Mouse (Mus musculus): Measurements from ENCODE around the gene Csnk1e.

Gene Csnk1e

GRCm38 (mm10) chr15:79442961-79443518 lies 12.3 kb downstream of the Csnk1e start:
- DNase-seq: no peak

DNA sequence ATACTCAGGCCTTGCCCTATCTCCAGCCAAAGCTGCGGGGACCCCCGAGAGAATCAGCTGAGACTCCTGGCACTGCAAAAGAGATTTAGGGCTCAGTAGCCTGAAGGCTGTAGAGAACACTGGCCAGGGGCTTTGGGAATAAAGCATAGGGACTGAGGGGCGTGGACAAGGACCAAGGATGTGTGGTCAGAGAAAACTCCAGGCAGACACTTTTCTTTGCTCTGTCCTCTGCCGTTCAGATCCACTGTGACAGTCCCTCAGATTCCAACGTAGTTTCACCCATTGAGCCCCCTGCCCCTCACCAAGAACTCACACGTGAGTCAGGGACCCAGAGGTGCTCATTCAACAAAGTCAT lies 13.1 kb downstream of the Csnk1e start:
- no peak for DNase-seq

GRCm38 (mm10) chr15:79441331-79442256 lies 13.8 kb downstream of the Csnk1e start:
- DNase-seq: peak; percentile 84

DNA sequence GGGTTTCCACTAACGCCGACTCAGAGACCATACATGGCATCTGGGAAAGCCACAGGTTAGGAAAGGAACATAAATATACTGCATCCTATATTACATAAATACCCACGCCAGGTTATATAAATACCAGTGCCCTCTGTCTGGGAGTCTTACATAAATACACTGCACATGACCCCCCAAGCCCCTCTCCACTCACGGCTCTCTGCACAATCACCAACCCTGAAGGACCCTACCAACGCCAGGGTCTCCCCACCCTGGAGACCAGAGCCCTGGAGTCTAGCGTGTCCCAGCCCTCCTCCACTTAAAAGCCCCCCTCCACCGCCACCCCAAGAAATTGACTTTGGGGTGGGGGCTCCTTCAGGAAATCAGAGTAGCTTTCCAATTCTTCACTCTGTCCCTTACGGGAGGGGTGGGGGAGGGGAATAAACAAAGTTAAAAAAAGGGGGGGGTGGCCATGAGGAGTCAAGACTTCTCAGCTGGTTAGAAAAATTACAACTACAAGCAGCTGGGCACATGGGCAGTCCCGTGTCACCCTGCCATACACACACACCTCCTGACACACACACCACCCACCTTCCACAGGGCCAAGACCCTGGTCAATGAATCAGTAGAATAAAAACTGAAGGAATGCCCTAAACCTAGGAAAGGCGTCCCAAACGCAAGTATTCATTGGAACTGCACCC lies 14.6 kb downstream of the Csnk1e start:
- no peak for DNase-seq

DNA sequence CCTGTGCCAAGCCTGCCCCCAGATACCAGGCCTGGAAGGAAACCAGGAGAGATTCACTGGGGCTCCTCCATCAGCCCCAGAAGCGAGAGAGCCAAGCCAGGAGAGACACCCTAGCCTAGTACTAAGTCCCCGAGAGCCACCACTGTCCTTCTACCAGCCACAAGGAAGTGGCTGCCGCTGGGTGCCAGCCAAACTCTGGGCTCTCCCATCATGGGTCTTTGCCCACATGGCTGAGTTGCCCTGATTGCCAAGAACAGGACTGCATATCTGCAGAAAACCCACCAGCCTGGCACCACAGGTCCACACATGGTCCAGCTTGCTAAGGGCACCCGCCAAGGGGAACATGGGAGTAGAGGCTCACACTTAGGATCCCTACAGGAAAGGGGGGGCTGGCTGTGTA lies 15.1 kb downstream of the Csnk1e start:
- peak; percentile 19 for DNase-seq

DNA sequence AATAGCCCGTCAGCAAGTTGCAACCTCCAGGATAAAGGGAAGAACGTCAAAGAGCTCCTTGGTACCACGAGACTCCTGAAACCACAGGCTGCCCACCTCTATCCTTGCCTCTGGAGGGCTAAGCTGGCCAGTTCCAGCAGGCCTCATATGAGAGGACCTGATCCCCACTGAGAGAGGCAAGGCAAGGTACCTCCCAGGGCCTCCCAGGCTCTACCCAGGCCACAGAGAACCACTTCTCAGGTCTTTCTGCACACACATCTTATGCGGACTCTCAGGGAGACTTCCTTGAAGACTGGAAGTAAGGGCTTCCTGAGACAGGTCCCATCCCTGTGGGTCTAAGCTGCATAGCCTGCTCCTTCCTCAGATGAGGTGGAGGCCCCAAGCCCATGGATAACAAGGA lies 16.0 kb downstream of the Csnk1e start:
- DNase-seq: no peak

GRCm38 (mm10) chr15:79438816-79439215 lies 16.6 kb downstream of the Csnk1e start:
- DNase-seq: no peak

DNA sequence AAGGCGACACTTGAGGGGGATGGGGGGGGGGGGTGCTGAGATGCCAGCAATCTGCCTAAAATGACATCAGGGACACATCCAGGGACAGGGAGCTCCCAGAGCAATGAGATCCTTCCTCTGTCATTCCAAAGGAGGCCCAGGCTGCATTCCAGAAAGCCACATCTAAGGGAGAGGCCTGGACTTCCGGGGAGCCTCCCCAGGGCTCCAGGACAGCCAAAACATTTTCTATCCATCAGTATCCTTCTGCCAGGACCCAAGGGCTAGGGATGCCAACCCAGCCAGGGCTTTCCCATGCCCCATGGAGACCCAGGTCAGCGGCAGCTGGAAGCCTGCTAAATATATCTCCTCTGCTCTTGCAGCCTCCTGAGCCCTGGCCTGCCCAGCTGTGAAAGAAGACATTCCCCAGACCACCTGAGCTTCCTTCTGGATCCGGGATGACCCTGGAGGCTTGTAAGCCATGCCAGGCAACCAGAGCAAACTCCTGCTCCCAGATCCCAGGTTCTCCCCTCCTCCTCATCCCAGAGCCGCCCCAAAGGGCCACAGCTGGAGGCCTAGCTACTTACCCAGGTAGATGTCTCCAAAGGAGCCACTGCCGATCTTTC lies 17.1 kb downstream of the Csnk1e start:
- DNase-seq: no peak

- no peak for DNase-seq
These were observed 17.7 kb downstream of the Csnk1e start for GRCm38 (mm10) chr15:79437541-79438208.

DNA sequence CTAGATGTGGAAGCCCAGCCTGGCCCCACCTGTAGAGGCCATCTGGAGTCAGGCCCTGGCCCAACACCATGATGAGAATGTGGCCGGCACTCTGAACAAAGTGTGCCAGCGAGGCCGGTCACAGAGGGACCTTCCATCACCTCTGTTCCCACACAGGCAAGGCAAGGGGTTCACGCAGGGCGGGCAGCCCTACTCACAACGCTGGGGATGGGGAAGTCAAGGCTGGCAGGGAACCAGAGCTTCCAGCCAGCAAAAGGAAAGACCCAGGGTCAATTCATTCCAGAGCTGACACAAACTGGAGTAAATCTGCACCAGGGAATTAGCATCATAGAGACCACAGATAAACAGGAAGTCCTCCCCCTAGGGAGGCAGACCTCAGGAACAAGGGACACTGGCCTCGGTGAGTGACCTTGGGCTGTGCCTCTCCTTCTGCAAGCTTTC lies 18.9 kb downstream of the Csnk1e start:
- no peak for DNase-seq

DNA sequence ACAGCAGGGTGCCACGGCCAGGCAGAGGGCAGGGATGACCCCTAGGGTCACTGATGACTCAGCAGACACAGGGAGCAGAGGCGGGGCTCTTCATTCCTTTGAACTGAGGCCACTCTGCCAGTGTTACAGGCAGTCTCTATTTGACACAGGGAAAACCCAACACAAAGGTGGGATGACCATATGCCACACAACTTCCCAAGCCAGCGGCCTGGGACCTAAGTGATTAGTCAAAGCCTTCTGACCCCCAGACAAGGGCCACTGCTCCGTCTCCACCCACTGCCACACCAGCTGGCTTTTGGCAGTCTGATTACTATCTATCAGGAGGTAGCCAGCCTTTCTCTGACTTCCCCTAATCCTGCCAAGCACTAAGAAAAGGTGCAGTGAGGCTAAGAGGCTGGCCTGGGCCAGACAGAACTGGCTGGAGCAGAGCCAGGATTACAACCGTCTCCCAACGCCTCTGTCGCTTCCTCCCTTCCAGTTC lies 20.1 kb downstream of the Csnk1e start:
- DNase-seq: no peak

- peak; percentile 17 for DNase-seq
These were observed 22.5 kb downstream of the Csnk1e start for GRCm38 (mm10) chr15:79432892-79433291.

GRCm38 (mm10) chr15:79432328-79432727 lies 23.0 kb downstream of the Csnk1e start:
- no peak for DNase-seq

DNA sequence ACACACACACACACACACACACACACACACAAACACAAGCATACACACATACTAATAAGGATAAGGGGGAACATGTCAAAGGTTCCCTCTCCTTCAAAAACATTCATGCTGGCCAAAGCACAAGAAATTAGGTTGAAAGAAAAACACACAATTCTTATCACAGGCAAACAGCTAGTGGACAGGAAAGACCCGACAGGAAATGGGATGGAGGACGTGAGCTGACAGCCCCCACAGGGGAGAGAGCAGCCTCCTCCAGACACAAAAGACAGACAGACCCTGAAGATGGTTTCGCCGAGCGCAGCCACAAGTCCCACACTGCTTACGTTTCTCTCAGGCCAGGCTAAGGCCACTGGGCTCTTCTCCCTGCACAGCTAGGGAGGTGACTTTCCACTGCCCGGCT lies 23.4 kb downstream of the Csnk1e start:
- no peak for DNase-seq

DNA sequence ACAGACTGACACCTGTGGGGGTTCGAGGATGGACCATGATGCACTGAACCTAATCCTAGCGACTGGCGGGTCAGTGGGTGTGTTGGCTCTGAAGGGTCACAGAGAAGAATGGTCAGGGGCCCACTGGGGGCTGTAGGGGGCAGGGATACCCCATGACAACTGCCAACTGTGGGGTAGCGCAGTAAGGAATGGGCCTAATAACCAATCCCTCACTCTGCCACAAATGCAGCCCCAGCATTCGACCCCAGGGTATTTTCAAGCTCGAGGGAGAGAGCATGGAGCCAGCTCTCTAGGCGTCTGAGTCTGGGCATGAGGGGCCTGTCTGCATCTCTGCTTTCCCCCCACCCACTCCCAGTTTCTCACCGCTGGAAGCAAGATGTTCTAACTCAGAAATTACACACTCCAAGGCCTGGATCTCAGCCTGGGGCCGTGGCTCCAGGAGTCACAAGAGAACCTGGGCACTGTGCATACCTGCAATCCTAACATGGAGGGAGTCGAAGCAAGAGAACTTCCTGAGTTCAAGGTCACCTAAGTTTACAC lies 24.8 kb downstream of the Csnk1e start:
- DNase-seq: no peak

DNA sequence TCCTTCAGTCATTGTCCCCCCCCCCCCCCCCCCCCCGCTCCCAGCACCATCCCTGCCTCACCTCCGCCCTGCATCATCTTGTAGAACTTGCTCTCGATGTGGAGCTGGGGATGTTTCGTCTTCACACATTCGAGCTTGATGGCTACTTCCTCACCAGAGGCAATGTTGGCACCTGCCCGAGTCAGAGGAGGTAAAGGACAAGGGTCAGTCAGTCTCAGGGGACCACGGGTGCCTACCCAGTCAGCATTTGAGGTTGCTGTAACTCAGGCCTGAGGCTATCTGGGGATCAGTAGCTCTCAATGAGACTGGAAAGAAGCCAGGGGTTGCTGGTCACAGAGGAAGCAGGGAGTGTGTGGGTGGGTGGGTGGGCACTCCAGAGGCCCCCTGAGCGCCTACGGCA lies 25.4 kb downstream of the Csnk1e start:
- no peak for DNase-seq

DNA sequence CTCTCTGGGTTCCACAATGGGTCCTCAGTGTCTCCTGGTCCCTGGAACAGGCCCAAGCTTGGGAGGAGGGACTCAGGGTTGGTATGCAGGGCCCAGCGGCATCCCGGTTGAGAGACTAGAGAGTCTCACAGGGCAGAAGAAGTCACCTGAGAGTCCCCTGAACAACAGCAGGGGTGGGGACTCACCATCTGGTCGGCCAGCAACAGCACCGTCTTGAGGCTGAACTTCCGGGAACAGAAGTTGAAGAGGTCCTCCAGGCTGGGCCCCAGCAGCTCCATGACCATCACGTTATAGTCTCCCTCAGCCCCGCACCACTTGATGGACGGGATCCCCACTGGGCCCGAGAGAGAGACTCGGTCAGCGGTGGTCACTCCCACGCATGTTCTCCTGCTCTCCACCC lies 25.8 kb downstream of the Csnk1e start:
- no peak for DNase-seq

DNA sequence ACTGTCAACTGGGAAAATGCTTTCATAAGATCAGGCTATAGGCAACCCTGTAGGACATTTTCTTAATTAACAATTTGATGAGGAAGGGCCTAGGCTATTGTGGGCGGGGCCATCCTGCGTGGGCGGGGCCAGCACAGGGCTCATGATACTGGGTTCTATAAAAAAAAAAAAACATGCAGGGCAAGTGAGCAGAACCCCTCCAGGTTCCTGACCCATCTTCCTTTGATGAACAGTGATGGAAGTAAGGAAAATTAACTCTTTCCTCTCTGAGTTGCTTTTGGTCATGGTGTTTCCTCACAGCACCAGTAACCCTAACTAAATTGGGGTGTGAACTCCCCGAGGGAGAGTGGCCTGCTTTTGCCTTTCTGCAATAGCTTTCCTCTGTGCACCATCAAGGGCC lies 26.8 kb downstream of the Csnk1e start:
- no peak for DNase-seq

GRCm38 (mm10) chr15:79427516-79427915 lies 27.9 kb downstream of the Csnk1e start:
- no peak for DNase-seq

DNA sequence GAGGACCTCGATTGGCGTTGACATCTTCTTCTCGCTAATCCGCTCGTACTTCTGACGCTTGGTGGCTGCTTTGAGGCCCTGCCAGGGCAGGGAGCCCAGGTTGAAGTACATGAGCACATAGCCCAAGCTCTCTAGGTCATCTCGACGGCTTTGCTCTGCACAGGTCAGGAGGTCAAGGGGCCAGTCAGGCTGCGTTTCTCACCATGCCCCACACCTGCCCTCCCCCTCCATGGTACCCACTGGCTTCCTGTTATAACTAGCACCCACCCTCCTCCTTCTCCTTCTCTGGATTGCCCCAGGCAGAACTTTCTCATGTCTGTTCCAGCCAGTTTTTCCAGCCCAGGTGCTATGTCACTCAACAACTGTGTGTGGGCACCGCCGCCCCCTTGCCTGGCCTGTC lies 29.9 kb downstream of the Csnk1e start:
- no peak for DNase-seq

- DNase-seq: no peak
These were observed 30.8 kb downstream of the Csnk1e start for GRCm38 (mm10) chr15:79424602-79425001.

GRCm38 (mm10) chr15:79422715-79423243 lies 32.6 kb downstream of the Csnk1e start:
- no peak for DNase-seq
